Mouse (Mus musculus) olfactory bulb, adult 2 months (tissue): ENCODE data around the gene Meiob. TPM values are rescaled to one million over a fixed set of nuclear protein-coding genes. Genes with fewer than 3 reads are reported as not detected.

Experiments
- H3K27ac ChIP-seq: fragments of 200-500 bp; 2 replicates; pipeline ENCODE4 v1.5.1; 2012; ENCODE audit warnings: low read depth, low read length; ENCODE audit not compliant: insufficient read depth
- H3K4me1 ChIP-seq: fragments of 200-500 bp; 2 replicates; pipeline ENCODE4 v1.6.1; 2012; ENCODE audit warnings: low read length; ENCODE audit not compliant: control insufficient read depth, insufficient read depth
- H3K4me3 ChIP-seq: fragments of 200-500 bp; 2 replicates; pipeline ENCODE4 v1.5.1; 2012; ENCODE audit warnings: mild to moderate bottlenecking, low read depth, low read length, moderate library complexity; ENCODE audit not compliant: insufficient read depth
- CTCF ChIP-seq: fragments of 200-500 bp; IDR thresholded peaks from 2 replicates; pipeline ENCODE4 v1.5.1; 2012; ENCODE audit warnings: low read depth, mild to moderate bottlenecking, low read length, moderate library complexity; ENCODE audit not compliant: insufficient read depth
- POLR2A ChIP-seq: fragments of 200-500 bp; IDR thresholded peaks from 2 replicates; pipeline ENCODE4 v1.6.1; 2012; ENCODE audit warnings: mild to moderate bottlenecking, low read depth, low read length, moderate library complexity; ENCODE audit not compliant: insufficient read depth
- WGBS: fragments of 180-500 bp; shearing (Covaris S2); methylation state at CpG from one replicate; pipeline ENCODE4 v1.1.7; 2018; 5-methylcytosine and 5-hydroxymethylcytosine counted together
- polyA plus RNA-seq: library from polyadenylated mRNA; stranded (reverse); fragments of >200 nt; gene quantifications from 2 replicates; pipeline ENCODE4 v1.2.4, GENCODE M21; 2012; ENCODE audit warnings: low replicate concordance; ENCODE audit not compliant: missing spikeins, insufficient read depth, insufficient read length

Meiob gene
- polyA plus RNA-seq, 1 experiment: not detected

DNA sequence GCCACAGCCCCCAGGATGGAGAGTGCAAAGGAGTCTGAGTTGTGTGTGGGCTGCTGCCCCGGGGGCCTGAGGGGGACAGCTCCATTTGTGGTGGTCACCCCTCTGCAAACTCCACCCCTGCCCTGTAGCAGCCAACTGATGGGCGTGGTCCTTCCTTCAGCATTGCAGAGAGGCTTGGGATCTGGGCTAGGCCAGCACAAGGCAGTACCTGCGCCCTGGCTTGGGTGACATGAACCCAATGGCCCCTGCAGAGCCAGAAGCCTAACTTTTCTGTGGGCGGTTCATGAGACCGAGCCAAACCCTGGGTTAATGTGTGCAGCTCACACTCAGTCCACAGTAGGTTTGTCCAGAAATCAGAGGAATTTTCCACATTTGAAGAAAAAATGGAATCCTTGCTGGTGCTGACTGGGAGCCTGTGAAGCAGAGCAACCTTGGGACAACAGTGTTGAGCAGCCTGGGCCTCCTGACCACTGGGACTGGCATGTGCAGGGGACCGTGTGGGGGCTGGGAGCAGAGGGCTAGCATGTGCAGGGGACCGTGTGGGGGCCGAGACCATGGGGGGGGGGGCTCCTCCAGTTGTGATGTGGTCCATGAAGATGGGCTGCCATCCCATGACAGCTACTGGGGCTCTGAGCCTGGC lies 53.9 kb downstream of the Meiob start:
- Histone ChIP-seq H3K4me3 (no peak overlapping the region), H3K4me1 (peaks cover 19% of the 10 kb centered on the region), H3K27ac (no peak overlapping the region)
- WGBS: 85% methylated on average over 8 of the region's 8 CpGs
- TF ChIP-seq CTCF (no peak), POLR2A (no peak)

DNA sequence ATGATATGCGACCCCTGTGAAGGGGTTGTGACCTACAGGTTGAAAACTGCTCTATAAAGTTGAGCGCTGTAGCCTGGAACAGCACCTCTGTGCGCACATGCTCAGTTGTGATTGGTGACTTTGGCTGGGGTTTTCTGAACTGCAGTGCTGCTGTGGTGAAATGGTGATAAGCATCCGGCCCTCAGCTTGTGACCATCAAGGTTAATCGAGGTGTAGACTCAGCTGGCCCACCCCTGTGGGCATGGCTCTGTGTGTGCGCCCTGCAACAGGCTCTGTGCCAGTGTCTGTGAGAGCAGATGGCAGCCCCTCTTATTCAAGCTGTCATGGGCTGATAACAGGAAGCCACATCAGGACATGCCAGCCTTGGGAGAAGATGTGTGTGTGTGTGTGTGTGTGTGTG lies 54.9 kb downstream of the Meiob start:
- TF ChIP-seq POLR2A: no peak
- no peak for TF ChIP-seq CTCF
- 73% methylated on average over 6 of the region's 6 CpGs for WGBS
- no peak overlapping the region for H3K27ac ChIP-seq
- peaks cover 19% of the 10 kb centered on the region for H3K4me1 ChIP-seq
- no peak overlapping the region for H3K4me3 ChIP-seq

DNA sequence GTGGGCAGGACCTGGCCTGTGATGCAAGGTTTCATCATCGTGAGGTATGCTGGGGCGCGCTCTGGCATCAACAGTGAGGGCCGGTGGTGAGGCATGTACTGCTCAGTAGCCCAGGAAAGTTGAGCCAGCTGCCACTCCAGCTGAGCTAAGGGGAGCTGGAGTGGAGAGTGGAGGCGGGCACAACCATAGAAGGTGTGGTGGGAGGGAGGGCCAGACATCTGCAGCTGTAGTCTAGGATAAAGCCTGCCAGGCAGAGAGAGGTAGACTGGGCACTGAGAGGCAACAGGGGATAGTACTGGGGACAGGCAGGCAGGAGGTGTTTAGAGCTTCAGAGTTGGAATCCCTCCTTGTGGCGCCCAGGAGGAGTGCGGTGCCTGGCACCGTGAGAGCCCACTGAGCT lies 56.0 kb downstream of the Meiob start:
- H3K4me3 ChIP-seq: no peak overlapping the region
- WGBS: 90% methylated on average over 8 of the region's 8 CpGs
- no peak overlapping the region for H3K27ac ChIP-seq
- peaks cover 19% of the 10 kb centered on the region for H3K4me1 ChIP-seq
- TF ChIP-seq CTCF (no peak), POLR2A (no peak)

DNA sequence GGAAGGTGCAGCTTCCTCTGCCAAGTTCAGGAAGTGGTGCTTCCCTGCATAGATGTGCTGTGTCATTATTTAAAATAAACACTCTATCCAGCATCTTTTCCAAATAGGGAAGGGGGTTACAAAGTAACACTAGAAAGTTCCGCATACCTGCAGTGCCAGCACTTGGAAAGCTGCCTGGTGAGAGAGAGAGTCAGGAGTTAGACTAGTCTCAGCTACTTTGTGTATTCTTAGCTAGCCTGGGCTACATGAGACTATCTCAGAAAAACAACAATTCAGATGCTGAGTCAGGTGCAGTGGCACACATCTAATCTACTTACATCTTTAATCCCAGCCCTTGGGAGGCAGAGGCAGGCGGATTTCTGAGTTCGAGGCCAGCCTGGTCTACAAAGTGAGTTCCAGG lies 57.7 kb downstream of the Meiob start:
- Histone ChIP-seq H3K4me3 (no peak overlapping the region), H3K4me1 (peaks cover 10% of the 10 kb centered on the region), H3K27ac (no peak overlapping the region)
- TF ChIP-seq POLR2A: no peak
- TF ChIP-seq CTCF: no peak
- 94% methylated on average over 3 of the region's 3 CpGs for WGBS

DNA sequence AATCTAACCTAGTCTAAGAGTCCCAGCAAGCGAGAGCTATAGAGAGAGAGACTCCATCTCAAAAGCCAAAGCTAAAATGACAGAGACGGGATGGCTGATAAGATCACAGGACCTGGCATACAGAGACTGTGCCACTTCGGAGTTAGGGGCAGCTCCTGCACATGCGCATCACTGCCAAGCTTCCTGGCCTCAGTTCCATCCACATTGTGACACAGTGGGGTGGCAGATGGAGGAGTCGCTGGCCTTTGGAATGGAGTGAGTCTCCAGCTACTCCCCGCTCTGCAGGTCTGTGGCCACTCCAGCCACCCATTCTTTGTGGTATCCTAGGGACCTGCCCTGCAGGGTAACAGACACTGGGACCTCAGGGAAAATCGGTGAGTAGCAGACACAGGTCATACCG lies 61.7 kb downstream of the Meiob start, which contains the start of gene Igfals:
Gene Igfals (plus strand): TSS at position 222 of the 400 bp plus-strand sequence.
- H3K4me3 ChIP-seq: no peak within 1 kb of the TSS
- H3K4me1 ChIP-seq: peaks cover 7% of the 10 kb centered on the region
- 90% methylated on average over 8 of the region's 8 CpGs for WGBS
- H3K27ac ChIP-seq: no peak within 1 kb of the TSS
- no peak for TF ChIP-seq POLR2A
- no peak for TF ChIP-seq CTCF

DNA sequence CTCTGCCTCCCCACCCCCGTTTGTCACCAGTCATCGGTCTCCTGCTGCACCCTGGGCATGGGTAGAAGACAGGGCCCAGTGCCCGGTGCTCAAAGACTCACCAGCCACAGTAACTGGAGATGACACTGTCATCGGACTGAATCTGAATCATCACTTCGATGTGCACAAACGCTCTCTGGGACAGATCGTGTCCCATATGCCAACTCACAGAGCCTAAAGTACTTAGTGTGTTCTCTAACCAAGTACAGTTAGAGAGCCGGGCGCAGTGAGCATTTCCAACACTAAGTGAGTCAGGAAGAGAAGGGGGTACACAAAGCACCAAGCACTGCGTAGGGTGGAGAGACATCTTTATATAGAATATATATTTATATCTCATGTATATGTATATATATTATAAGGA lies 63.8 kb downstream of the Meiob start:
- peaks cover 7% of the 10 kb centered on the region for H3K4me1 ChIP-seq
- H3K4me3 ChIP-seq: no peak overlapping the region
- WGBS: 67% methylated on average over 10 of the region's 10 CpGs
- no peak overlapping the region; the same call in 1 of the 2 replicates for H3K27ac ChIP-seq
- TF ChIP-seq POLR2A: no peak
- TF ChIP-seq CTCF: no peak

DNA sequence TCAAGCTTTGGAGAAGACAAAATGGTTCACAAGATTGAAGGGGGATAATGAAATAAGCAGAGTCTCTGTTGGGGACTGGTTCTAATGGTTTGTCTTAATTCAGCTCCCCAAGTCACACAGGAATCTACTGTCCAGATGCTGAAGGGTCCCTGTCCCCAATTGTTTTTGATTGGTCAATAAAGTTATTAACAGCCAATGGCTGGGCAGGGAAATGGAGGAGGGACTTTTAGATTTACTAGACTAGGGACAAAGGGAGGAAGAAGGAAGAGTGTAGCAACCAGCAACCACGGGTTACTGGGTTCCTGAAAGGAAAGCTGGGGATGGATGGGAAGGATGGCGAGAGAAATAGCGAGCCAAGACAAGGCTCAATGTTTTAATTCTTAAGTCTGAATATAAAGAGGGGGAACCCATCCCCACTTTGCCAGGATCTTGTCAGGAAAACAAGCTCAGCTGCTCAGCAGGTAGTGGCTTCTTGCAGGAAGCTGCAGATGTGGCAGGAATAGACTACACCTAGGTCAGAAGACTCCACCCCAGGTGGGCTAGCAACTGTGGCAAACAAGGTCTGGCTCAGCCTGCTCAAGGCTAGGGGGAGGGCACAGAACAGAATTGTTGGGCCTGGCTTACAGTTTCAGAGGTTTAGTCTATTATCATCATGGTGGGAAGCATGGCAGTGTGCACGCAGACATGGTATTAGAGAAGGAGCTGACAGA lies 69.8 kb downstream of the Meiob start:
- Histone ChIP-seq H3K4me3 (no peak overlapping the region), H3K4me1 (no peaks in the 10 kb centered on the region), H3K27ac (no peak overlapping the region)
- TF ChIP-seq CTCF: no peak
- no peak for TF ChIP-seq POLR2A
- WGBS: 53% methylated on average over 4 of the region's 4 CpGs

DNA sequence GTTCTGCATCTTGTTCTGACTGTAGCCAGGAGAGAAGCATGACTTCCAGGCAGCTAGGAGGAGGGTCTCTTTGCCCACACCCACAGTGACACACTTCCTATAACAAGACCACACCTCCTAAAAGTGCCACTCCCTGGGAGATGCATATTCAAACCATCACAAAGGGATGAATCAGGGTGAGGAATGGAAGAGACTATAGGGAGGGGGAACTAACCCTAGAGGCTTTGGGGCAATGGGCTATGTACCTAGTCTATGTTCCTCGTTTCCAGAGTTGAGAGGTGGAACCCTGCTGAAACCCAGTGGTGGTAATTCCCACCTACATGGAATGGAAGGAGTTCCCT lies 70.3 kb downstream of the Meiob start:
- TF ChIP-seq CTCF (no peak), POLR2A (no peak)
- WGBS: 32% methylated on average over 1 of the region's 1 CpGs
- Histone ChIP-seq H3K4me3 (no peak overlapping the region), H3K27ac (no peak overlapping the region), H3K4me1 (no peaks in the 10 kb centered on the region)

DNA sequence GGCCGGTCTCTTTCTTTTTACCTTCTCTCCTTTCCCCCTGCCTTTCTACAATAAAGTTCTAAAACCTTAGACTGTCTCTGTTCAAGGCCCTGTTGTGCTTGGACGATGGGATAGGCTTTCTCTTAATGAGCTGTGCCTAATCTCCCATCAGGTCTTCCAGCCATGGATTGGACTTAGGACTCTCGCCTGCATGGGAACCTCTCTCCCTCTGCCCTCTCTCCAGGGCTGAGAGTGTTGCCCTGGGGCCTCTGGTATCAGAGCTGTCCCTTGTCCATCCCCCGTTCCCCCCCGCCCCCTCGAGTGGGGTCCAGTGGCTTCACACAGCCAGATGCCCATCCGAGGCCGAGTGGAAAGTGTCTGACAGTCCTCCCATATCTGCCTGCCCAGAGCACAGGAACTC lies 70.9 kb downstream of the Meiob start:
- WGBS: 77% methylated on average over 8 of the region's 8 CpGs
- no peak for TF ChIP-seq CTCF
- TF ChIP-seq POLR2A: no peak
- H3K27ac ChIP-seq: no peak overlapping the region
- no peaks in the 10 kb centered on the region for H3K4me1 ChIP-seq
- H3K4me3 ChIP-seq: no peak overlapping the region
